Mouse (Mus musculus): ENCODE measurements at regions not wholly inside any gene's neighbourhood (a gene's known extent, or its start where the extent isn't known, plus 50 kb on each side); places are given as distances from the start of the nearest gene placed in this dataset.

GRCm38 (mm10) chr14:76868131-76868530, 168.4 kb upstream of the Ccdc122 start:
- H3K36me3 ChIP-seq (ENCODE audit: control insufficient read depth, insufficient read depth, low read length) = no peaks in the 10 kb centered on the region
- WGBS = 88% methylated on average over 5 of the region's 5 CpGs
- no peaks in the 10 kb centered on the region for H3K27me3 ChIP-seq (ENCODE audit: control insufficient read depth, insufficient read depth, low read length)
- no peak overlapping the region for H3K9ac ChIP-seq (ENCODE audit: low read length)
- no peak overlapping the region for H3K27ac ChIP-seq (replicated peaks in 1 of 2; ENCODE audit: control insufficient read depth in 1 of 2, insufficient read depth in 1 of 2, low read depth in 2 of 2, low read length in 2 of 2)
- H3K4me3 ChIP-seq (ENCODE audit: control insufficient read depth in 1 of 2, insufficient read depth in 1 of 2, low read depth in 1 of 2, low read length in 2 of 2) = no peak overlapping the region
- H3K4me2 ChIP-seq (ENCODE audit: low read length) = no peak overlapping the region
- H3K4me1 ChIP-seq (ENCODE audit: control insufficient read depth in 2 of 2, insufficient read depth in 2 of 2, low read length in 2 of 2) = peaks cover 0 to 3% of the 10 kb centered on the region in 2 experiments; a peak in 1 of 4 replicates
- H3K9me3 ChIP-seq (ENCODE audit: control insufficient read depth, low read length) = no peaks in the 10 kb centered on the region
- no peak for ATAC-seq (ENCODE audit: insufficient number of reproducible peaks, insufficient read depth, low FRiP score, low read depth)

GRCm38 (mm10) chr14:76864664-76865063, 171.9 kb upstream of the Ccdc122 start:
- H3K27me3 ChIP-seq (ENCODE audit: control insufficient read depth, insufficient read depth, low read length) = no peaks in the 10 kb centered on the region
- no peak for ATAC-seq (ENCODE audit: insufficient number of reproducible peaks, insufficient read depth, low FRiP score, low read depth)
- H3K9ac ChIP-seq (ENCODE audit: low read length) = no peak overlapping the region
- H3K4me1 ChIP-seq (ENCODE audit: control insufficient read depth in 2 of 2, insufficient read depth in 2 of 2, low read length in 2 of 2) = peaks cover 0 to 3% of the 10 kb centered on the region in 2 experiments; a peak in 1 of 4 replicates
- no peak overlapping the region for H3K4me2 ChIP-seq (ENCODE audit: low read length)
- no peaks in the 10 kb centered on the region for H3K36me3 ChIP-seq (ENCODE audit: control insufficient read depth, insufficient read depth, low read length)
- no peak overlapping the region for H3K4me3 ChIP-seq (ENCODE audit: control insufficient read depth in 1 of 2, insufficient read depth in 1 of 2, low read depth in 1 of 2, low read length in 2 of 2)
- no peak overlapping the region for H3K27ac ChIP-seq (replicated peaks in 1 of 2; ENCODE audit: control insufficient read depth in 1 of 2, insufficient read depth in 1 of 2, low read depth in 2 of 2, low read length in 2 of 2)
- no peaks in the 10 kb centered on the region for H3K9me3 ChIP-seq (ENCODE audit: control insufficient read depth, low read length)
- 71% methylated on average over 4 of the region's 4 CpGs for WGBS

- H3K4me2 ChIP-seq (ENCODE audit: low read length) = no peak overlapping the region
- 82% methylated on average over 13 of the region's 13 CpGs for WGBS
- no peaks in the 10 kb centered on the region for H3K27me3 ChIP-seq (ENCODE audit: control insufficient read depth, insufficient read depth, low read length)
- H3K4me1 ChIP-seq (ENCODE audit: control insufficient read depth in 2 of 2, insufficient read depth in 2 of 2, low read length in 2 of 2) = peaks cover 0 to 3% of the 10 kb centered on the region in 2 experiments; a peak in 1 of 4 replicates
- no peaks in the 10 kb centered on the region for H3K9me3 ChIP-seq (ENCODE audit: control insufficient read depth, low read length)
- H3K4me3 ChIP-seq (ENCODE audit: control insufficient read depth in 1 of 2, insufficient read depth in 1 of 2, low read depth in 1 of 2, low read length in 2 of 2) = no peak overlapping the region
- H3K27ac ChIP-seq (replicated peaks in 1 of 2; ENCODE audit: control insufficient read depth in 1 of 2, insufficient read depth in 1 of 2, low read depth in 2 of 2, low read length in 2 of 2) = no peak overlapping the region
- no peak overlapping the region for H3K9ac ChIP-seq (ENCODE audit: low read length)
- no peak for ATAC-seq (ENCODE audit: insufficient number of reproducible peaks, insufficient read depth, low FRiP score, low read depth)
- H3K36me3 ChIP-seq (ENCODE audit: control insufficient read depth, insufficient read depth, low read length) = no peaks in the 10 kb centered on the region
Observed at GRCm38 (mm10) chr14:76863035-76863706, 173.4 kb upstream of the Ccdc122 start.

- no peak overlapping the region for H3K4me2 ChIP-seq (ENCODE audit: low read length)
- H3K4me1 ChIP-seq (ENCODE audit: control insufficient read depth in 2 of 2, insufficient read depth in 2 of 2, low read length in 2 of 2) = peaks cover 3 to 10% of the 10 kb centered on the region in 2 experiments
- WGBS = 73% methylated on average over 5 of the region's 5 CpGs
- no peaks in the 10 kb centered on the region for H3K27me3 ChIP-seq (ENCODE audit: control insufficient read depth, insufficient read depth, low read length)
- no peak for ATAC-seq (ENCODE audit: insufficient number of reproducible peaks, insufficient read depth, low FRiP score, low read depth)
- H3K36me3 ChIP-seq (ENCODE audit: control insufficient read depth, insufficient read depth, low read length) = no peaks in the 10 kb centered on the region
- H3K9me3 ChIP-seq (ENCODE audit: control insufficient read depth, low read length) = no peaks in the 10 kb centered on the region
- no peak overlapping the region for H3K9ac ChIP-seq (ENCODE audit: low read length)
- H3K4me3 ChIP-seq (ENCODE audit: control insufficient read depth in 1 of 2, insufficient read depth in 1 of 2, low read depth in 1 of 2, low read length in 2 of 2) = no peak overlapping the region
- no peak overlapping the region for H3K27ac ChIP-seq (replicated peaks in 1 of 2; ENCODE audit: control insufficient read depth in 1 of 2, insufficient read depth in 1 of 2, low read depth in 2 of 2, low read length in 2 of 2)
Observed at GRCm38 (mm10) chr14:76858396-76858795, 178.2 kb upstream of the Ccdc122 start.

DNA sequence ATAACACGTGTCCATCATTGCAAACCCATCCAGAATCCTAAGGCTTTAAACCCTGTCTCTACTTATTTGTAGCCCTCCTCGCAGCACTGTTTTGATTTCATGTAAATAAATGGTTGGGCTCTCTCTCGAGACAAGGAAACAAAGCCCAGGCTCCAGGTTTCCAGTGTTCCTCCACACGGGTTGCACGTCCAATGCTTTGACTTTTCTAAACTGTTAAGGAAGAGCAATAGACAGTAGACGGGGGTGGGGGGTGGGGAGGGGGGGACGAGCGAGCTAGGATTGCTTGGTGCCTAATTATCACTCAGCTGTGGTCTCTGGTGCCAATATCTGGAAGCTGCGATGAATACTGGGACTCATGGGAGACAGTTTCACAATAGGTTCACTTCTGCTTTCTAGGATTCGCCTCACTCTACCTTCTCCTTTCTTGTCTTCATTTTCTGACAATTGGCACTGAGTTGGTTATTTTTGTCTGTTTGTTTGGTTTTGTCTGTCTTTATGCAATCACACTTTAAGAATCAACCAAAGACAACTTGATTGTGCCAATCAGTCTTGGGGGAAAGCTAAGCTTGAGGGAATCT, 179.3 kb upstream of the Ccdc122 start:
- H3K4me1 ChIP-seq (ENCODE audit: control insufficient read depth in 2 of 2, insufficient read depth in 2 of 2, low read length in 2 of 2) = peaks cover 3 to 10% of the 10 kb centered on the region in 2 experiments
- no peak overlapping the region for H3K9ac ChIP-seq (ENCODE audit: low read length)
- 43% methylated on average over 10 of the region's 10 CpGs for WGBS
- H3K4me3 ChIP-seq (ENCODE audit: control insufficient read depth in 1 of 2, insufficient read depth in 1 of 2, low read depth in 1 of 2, low read length in 2 of 2) = no peak overlapping the region
- no peak overlapping the region for H3K27ac ChIP-seq (replicated peaks in 1 of 2; ENCODE audit: control insufficient read depth in 1 of 2, insufficient read depth in 1 of 2, low read depth in 2 of 2, low read length in 2 of 2)
- ATAC-seq (ENCODE audit: insufficient number of reproducible peaks, insufficient read depth, low FRiP score, low read depth) = no peak
- no peaks in the 10 kb centered on the region for H3K36me3 ChIP-seq (ENCODE audit: control insufficient read depth, insufficient read depth, low read length)
- no peaks in the 10 kb centered on the region for H3K27me3 ChIP-seq (ENCODE audit: control insufficient read depth, insufficient read depth, low read length)
- peak overlapping the region; percentile 54 for H3K4me2 ChIP-seq (ENCODE audit: low read length)
- H3K9me3 ChIP-seq (ENCODE audit: control insufficient read depth, low read length) = no peaks in the 10 kb centered on the region

DNA sequence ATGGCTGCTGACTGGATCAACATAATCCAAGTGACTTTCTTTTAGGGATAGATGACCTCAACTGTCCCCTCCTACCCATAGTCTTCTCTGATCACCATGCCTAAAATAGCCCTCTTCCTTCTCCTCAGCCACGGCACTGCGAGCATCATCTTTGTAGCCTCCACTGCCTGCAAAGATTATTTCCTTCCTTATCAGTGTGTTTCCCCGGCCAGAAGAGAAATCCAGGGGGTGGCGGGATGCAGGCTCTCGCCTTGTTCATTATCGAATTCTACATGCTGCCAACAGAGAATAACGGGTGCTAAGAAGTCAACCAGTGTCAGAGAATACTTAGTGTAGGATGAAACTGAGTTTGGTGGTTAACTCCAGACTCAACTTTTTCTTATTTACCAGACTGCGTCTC, 180.0 kb upstream of the Ccdc122 start:
- no peaks in the 10 kb centered on the region for H3K9me3 ChIP-seq (ENCODE audit: control insufficient read depth, low read length)
- H3K27me3 ChIP-seq (ENCODE audit: control insufficient read depth, insufficient read depth, low read length) = no peaks in the 10 kb centered on the region
- no peak overlapping the region for H3K9ac ChIP-seq (ENCODE audit: low read length)
- H3K4me3 ChIP-seq (ENCODE audit: control insufficient read depth in 1 of 2, insufficient read depth in 1 of 2, low read depth in 1 of 2, low read length in 2 of 2) = no peak overlapping the region
- no peaks in the 10 kb centered on the region for H3K36me3 ChIP-seq (ENCODE audit: control insufficient read depth, insufficient read depth, low read length)
- H3K4me1 ChIP-seq (ENCODE audit: control insufficient read depth in 2 of 2, insufficient read depth in 2 of 2, low read length in 2 of 2) = peaks cover 3 to 14% of the 10 kb centered on the region in 2 experiments
- H3K27ac ChIP-seq (replicated peaks in 1 of 2; ENCODE audit: control insufficient read depth in 1 of 2, insufficient read depth in 1 of 2, low read depth in 2 of 2, low read length in 2 of 2) = no peak overlapping the region
- peak overlapping the region; percentile 54 for H3K4me2 ChIP-seq (ENCODE audit: low read length)
- no peak for ATAC-seq (ENCODE audit: insufficient number of reproducible peaks, insufficient read depth, low FRiP score, low read depth)
- WGBS = 4% methylated on average over 8 of the region's 8 CpGs

DNA sequence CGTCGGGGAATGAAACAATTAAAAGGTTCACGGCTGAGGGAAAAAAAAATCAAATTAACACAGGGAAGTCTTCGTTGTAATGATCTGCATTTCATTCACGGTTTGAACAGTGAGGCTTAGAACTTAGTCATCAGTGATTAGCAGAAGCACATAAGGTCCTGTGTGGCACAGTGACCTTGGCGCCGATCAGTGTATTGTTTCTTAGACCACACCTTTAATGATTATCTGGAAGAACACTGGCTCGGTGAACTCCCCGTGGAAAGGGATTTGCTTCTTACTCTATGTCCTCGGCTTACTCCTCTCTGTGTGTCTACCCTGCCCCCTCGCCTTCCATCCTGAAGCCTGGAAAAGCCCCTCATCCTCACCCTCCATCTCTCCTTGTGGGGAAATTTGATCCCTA, 181.6 kb upstream of the Ccdc122 start:
- Histone ChIP-seq H3K9ac (ENCODE audit: low read length) (no peak overlapping the region), H3K36me3 (ENCODE audit: control insufficient read depth, insufficient read depth, low read length) (no peaks in the 10 kb centered on the region), H3K27ac (replicated peaks in 1 of 2; ENCODE audit: control insufficient read depth in 1 of 2, insufficient read depth in 1 of 2, low read depth in 2 of 2, low read length in 2 of 2) (no peak overlapping the region), H3K4me1 (ENCODE audit: control insufficient read depth in 2 of 2, insufficient read depth in 2 of 2, low read length in 2 of 2) (peaks cover 6 to 19% of the 10 kb centered on the region in 2 experiments), H3K4me2 (ENCODE audit: low read length) (no peak overlapping the region), H3K9me3 (ENCODE audit: control insufficient read depth, low read length) (no peaks in the 10 kb centered on the region), H3K4me3 (ENCODE audit: control insufficient read depth in 1 of 2, insufficient read depth in 1 of 2, low read depth in 1 of 2, low read length in 2 of 2) (no peak overlapping the region), H3K27me3 (ENCODE audit: control insufficient read depth, insufficient read depth, low read length) (no peaks in the 10 kb centered on the region)
- no peak for ATAC-seq (ENCODE audit: insufficient number of reproducible peaks, insufficient read depth, low FRiP score, low read depth)
- WGBS = 85% methylated on average over 11 of the region's 11 CpGs
